Mouse (Mus musculus) layer of hippocampus, postnatal 36 days (tissue): Measurements from ENCODE around the gene Sort1. TPM values are rescaled to one million over a fixed set of nuclear protein-coding genes. Genes with fewer than 3 reads are reported as not detected.
A peak's percentile ranks its signal among the peaks of the same experiment; 100 is the strongest.
"Not testable (repeated sequence)": the region's sequence is repeated elsewhere in the genome, so short reads cannot be mapped to it uniquely, and the experiment has no call there.

ENCODE experiments used
- DNase-seq, 2 experiments: peaks; one replicate each; pipeline ENCODE4 v3.0.0; 2022
- total RNA-seq, 2 experiments: library from RNA; stranded (reverse); gene quantifications; 2 replicates each; pipeline ENCODE4 v1.2.3; 2021

Gene Sort1
- total RNA-seq = 100 to 1,000 TPM; 345 to 381 TPM

- DNase-seq = peak; percentile 87 to 92
These were observed at the start of gene Sort1 for GRCm38 (mm10) chr3:108283781-108284601. Sort1 (plus strand) TSS chr3:108284082.

GRCm38 (mm10) chr3:108237474-108238102 lies 46.3 kb upstream of the Sort1 start:
- DNase-seq = not testable (repeated sequence)

GRCm38 (mm10) chr3:108241243-108241839 lies 42.5 kb upstream of the Sort1 start:
- no peak for DNase-seq

- DNase-seq = no peak
These were observed 37.0 kb upstream of the Sort1 start for GRCm38 (mm10) chr3:108246857-108247256.

DNA sequence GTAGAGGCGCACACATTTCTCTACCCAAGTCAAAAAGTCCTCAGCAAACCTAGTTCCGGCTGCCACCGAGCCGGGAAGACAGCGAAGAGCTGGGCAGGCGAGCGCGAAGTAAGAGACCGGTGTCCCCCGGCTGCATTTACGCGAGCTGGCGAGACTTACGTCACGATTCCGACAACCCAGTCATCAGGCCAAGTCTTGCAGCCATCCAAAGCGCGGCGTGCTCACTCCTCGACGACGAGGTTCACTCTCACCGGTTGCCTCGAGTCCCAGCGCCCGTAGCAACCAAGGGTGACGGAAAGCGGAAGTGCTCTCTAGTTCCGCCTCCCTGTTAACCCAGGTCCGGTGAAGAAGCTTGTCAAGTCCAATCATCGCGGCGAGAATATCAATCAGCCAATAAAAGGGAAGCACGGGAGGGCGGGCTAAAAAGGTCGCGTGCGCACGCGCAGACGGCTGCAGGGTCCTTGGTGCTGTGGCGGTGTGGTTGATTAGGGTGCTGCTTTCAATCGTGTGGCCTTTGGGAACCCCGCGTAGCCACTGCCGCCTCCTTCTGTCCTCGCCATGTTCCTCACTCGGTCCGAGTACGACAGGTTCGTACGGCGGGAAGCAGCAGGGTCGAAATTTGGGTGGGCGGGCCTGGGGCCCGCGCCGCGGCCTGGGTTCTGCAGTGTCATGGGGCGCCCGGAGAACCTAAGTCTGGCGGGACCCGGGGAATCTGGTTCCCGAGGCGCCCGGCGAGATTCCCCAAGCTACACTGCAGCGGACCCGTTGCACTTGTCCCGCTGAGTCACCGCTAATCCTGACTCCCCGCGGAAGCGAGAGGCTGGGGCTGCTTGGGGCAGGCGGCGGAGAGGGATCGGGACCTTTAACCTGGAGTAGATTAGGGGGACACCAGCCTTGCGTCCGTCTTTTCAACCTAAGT lies 26.9 kb upstream of the Sort1 start, which contains the start of gene Psma5:
Gene Psma5 (plus strand): TSS at position 208 of the 919 bp plus-strand sequence.
- peak; percentile 91 for DNase-seq

DNA sequence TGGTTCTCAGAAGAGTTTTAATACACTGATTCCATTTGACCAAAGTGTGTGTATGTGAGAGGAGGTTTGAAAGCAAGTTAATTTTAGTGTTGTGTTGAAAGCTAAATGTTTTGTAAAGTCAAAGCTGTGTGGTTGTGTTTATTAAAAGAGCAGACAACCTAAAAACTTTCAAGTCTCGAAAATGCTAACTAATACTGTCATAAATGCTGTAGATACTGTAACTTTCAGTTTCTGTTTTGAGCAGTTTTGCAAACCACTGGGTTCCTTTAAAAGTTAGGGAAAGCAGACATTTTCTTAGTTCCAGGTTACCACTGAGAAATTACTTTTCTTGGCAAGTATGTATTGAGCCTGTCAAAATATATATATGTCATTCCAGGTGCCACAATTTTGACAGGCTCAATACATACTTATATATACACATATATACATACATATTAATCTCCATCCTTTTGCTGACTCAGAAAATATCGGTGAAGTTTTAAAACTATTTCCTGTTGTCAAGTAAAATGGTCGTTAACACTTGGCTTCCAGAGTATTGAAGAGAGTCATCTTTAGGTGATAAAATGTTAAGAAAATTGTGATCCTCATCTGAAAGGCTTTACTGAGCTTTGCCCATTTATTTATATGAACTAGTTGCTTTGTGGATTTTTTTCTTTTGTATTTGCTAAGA lies 25.9 kb upstream of the Sort1 start:
- DNase-seq = no peak

GRCm38 (mm10) chr3:108259319-108259718 lies 24.6 kb upstream of the Sort1 start:
- no peak for DNase-seq

DNA sequence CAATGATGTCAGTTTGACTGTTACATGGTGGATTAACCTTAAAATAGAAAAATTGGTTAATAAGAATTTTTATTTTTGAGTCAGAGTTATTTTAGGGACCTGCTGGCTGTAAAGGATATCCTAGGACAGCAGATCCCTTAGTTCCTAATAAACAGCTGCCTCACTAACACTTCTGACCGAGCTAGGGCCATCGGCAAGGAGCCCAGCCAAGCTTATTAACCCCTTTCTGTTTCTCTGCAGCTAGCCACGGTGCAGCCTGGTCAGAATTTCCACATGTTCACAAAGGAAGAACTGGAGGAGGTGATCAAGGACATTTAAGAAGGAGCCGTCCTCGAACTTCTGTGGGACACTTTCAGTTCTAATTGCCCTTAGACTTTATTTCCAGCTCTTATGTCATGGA lies 4.4 kb upstream of the Sort1 start:
- not testable (repeated sequence) for DNase-seq

DNA sequence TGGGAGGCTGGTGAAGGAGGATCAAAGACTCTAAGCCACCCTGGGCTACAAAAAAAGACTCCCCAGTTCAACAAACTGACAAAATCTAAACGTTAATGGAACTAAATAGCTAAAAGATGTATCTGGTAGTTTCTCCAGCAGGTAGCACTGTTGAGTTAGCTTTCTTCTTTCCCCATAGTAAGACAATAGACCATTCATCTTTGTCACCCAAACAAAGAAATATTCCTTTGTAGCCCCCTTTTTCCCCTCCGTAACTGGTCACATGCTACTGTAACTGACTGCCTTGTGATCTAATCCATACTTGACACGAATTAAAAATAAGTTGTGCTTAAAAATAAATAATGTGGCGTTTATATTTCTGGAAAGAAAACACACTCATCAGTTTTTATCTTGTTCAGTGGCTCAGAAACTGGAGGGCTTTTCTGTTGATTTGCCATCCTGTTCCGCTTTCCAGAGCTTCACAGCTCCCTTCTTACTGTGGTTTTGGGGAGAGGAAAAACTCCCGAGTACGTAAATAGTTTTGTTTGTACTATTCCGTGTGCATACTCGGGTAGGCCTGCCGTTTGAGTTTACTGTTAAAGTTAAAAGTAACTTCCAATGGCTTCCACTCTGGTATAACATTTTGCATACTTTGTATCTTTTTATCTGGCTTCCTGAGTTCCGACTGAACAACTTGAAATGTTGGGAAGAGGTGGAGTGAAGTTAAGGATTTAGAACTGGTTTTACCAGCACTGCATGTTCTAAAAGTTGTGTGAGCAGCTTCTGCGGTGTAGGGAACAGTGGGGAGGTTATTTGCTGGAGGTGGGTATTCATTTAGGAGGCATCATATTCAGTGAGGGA lies 1.3 kb upstream of the Sort1 start:
- DNase-seq = no peak

DNA sequence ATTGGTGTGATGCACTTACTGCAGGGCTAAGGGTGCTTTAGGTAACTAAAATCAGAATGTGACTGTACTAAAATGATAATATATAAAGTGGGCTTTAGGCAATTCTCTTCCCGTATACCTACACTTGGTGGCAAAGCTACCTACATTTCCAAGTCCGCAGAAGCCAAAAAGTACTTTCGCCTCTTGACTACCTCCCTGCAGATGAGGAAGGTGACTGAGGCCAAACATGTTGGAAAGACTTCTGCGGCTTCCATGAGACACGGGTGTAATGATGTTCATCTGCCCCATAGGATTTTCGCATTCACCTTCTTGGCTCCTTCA lies 681 bp upstream of the Sort1 start:
- DNase-seq = no peak

- no peak for DNase-seq
These were observed 1.3 kb downstream of the Sort1 start for GRCm38 (mm10) chr3:108285078-108285711.

GRCm38 (mm10) chr3:108286671-108287439 lies 3.0 kb downstream of the Sort1 start:
- no peak for DNase-seq

GRCm38 (mm10) chr3:108287811-108288805 lies 4.2 kb downstream of the Sort1 start:
- no peak for DNase-seq

DNA sequence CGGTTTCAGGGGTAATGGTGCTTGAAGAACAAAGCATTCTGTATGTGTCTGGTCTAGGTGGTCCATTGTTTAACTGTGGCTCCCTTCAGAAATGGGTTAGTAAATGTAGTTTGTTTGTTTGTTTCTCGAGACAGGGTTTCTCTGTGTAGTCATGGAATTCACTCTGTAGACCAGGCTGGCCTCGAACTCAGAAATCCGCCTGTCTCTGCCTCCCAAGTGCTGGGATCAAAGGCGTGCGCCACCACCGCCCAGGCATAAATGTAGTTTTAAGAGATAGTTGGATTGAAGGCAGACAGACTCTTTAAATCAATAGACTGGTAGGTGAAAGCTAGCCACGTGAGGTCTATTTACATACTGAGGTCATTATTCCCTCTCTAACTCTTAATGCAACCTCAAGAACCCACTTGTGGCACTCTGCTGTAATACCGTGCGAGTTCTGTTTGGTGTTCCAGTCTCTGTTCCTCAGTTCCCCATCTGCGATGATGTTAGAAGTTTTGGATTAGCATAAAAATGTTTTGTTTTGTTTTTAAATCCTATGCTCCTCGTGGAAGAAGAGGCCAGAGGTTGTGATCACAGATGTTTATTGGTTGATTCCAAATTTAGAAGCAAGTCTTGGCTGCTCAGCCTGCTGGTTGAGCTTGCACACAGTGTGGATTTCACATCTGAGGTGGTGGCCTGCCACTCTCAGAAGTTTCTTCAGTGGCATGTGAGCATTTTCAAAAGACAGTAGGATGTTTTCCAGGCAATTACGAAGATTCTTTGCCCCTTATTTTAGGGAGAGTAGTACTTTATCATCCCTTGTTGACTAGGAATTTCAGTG lies 5.6 kb downstream of the Sort1 start:
- no peak for DNase-seq

- DNase-seq = no peak
These were observed 7.3 kb downstream of the Sort1 start for GRCm38 (mm10) chr3:108291036-108291799.

GRCm38 (mm10) chr3:108294398-108294797 lies 10.5 kb downstream of the Sort1 start:
- no peak for DNase-seq
